Mouse (Mus musculus) adrenal gland, adult (tissue): ENCODE data around the gene Etl4.
"Not testable (repeated sequence)": the region's sequence is repeated elsewhere in the genome, so short reads cannot be mapped to it uniquely, and the experiment has no call there.

ENCODE experiments used
- DNase-seq, 2 experiments: peaks; one replicate each; pipeline ENCODE4 v3.0.0; 2022 to 2023; ENCODE audit warnings: low spot score in 1 of 2; ENCODE audit not compliant: inconsistent age in 2 of 2

The Etl4 gene

DNA sequence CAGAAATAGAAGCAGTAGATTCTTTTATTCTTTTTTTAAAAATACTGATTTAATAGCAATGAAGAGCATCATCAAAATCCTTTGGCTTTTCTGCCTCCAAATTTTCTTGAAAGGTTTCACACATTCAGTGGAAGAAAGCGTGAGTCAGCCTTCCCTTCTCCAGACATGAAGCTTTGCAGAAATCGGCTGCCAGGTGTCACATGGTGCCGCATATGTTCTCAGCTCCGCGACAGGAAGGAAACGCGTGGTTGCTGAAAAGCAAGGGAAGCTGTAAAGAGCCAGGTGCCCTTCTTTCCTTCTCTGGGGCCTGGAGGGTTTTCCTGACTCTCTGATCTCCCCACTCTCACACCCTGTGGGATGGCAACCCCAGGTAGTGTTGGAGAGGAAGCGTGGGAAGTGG lies 383.8 kb downstream of the Etl4 start:
- no peak for DNase-seq

DNA sequence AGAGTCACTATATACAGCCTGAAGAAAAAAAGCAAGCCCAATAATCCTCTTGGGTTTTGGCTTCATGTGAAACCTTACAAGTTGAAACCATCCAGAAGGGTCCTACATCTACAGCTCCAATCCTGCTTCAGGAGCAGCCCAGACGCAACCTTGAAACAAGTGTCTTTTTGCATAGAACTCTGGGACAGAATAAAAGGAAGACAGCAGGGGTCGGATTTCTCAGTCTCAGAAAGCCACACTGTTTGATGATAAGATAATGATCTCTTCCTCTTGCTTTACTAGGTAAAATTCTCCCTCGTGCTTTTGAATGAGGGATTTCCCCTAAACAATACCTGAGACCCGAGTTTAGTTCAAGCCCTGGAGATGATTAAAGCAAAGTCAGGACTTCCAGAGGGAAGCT lies 385.0 kb downstream of the Etl4 start:
- no peak for DNase-seq

DNA sequence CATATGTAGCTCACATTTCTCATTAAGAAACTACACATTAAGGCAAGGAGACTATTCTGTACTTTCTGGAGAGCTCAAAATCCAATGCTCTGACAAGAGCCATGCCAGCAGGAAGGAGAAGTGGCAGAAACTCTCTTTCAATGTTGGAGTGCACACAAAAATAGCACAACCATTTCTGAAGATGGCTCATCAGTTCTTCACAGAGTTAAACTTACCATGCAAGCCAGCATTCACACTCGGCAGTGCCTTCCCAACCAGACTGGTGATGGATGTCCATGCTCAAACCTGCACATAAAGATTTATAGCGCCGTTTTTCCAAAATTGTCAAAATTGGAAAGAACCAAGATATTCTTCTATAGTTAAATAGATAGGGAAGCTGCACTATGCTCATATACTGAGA lies 392.9 kb downstream of the Etl4 start:
- no peak for DNase-seq

DNA sequence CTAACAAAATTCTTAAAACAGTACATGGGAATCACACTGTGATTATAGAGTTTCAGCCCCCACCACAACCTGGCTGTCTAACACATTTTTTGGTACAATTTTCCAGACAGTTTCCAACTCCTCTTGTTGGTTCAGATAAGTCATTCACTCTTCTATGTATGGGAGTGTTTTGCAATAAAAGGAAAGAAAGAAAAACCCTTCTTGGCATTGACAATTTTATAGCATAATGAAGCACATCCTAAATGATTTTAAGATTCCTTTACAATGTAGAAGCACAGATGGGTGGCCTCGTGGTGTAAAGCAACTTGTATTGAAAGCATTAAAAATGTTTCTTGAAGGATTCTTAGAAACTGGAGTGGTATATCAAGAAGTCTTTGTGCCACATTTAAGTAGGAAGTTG lies 415.4 kb downstream of the Etl4 start:
- DNase-seq, result no peak

DNA sequence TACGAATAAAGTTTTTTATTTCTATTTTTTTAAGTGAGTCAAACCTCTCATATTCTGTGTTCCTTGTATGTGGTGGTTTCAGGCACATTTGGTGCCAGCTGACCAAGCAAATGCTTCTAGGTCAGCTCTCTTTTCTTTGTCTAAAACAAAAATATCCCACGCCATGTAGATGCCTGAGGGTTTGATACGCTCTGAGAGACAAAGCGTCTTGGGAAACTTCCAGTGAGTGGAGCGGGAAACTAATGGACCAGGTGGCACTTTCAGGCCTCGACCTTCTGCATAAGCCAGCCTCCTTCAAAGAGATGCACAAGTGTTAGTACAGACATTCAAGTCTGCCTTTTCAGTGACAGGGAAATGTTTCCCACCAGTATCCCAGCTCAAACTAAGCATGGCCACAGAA lies 426.6 kb downstream of the Etl4 start:
- DNase-seq, result no peak

DNA sequence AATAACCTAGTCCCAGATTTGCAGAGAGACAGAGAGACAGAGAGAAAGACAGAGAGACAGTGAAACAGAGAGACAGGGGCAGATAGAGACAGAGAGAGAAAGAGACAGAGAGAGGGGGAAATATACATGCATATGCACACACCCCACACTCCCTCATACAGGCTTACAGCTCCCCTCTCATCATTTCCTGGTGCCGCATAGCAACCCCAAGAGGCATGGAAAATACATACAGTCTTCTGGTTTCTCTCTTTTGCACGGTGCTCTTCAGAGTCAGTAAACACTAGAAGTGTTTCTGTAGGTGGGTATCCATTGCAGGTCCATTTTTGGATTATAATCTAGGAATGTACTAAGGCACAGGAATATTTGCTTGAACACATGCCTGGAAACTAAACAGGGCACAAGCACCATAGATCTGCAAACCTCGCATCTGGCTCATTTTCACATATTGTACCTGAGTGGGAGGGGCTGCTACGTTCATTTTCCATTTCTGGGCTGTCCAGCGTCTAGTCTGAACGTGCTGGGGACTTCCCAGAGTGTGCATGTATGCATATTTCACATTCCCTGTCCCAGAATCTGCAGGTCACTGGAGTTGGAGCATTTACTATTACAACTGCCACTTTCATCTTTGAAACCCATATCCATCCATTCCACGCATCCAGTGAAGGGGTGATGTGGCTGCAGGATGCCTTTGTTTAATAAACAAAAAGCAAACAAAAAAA lies 429.6 kb downstream of the Etl4 start:
- DNase-seq, result no peak

DNA sequence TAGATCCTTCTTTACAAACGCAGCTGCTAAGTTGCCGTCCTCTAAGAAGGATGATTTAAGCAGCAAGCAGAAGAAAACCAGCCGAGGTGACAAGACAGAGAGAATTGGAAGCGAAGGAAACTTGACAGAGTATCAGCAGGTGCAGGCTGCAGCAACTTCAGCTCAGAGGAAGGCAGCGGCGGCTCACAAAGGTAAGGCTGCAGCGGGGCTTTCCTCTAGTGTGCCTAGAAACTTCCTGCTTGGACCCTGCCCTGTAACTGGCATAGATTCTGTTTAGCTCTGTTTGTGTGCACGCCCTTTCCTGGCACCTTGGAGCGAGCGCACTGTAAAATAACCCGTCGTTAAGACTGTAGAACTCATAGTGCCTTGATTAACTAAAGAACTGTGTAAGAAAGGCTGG lies 430.3 kb downstream of the Etl4 start:
- no peak for DNase-seq

DNA sequence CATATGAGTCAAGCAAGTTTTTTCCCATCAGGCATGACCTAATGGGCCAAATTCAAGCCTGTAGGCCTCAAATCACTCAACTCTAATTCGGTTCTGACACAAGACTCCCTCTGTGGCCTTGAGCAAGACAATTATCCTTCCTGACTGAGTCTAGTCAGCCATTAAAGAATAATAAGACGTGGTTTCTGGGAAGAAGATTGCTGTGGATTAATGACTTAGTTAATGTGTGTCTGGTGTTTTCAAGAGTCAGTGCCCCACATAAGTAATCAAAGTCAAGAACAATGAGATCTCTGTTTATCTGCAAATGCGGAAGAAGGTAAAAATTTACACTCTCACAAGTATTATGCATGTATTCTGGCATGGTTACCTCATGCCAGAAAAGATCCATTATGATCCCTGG lies 437.3 kb downstream of the Etl4 start:
- no peak for DNase-seq

DNA sequence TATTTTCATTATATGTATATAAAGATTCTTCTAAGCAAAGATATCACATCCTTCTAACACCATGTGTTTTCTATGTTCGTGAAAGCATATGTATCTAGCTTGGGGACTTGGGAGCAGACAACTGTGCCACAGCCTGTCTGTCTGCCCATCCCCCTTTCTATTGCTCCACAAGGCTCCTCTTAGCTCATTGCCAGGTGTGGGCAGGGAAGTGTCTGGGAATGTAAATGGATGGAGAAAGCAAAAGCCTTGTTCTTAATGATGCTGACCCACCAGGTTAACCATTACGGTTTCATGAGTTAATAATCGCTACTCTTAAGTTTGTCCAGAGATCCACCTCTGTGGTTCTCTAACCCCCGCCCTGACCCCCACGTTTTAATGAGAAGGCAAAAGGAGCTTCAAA lies 439.7 kb downstream of the Etl4 start:
- no peak for DNase-seq

DNA sequence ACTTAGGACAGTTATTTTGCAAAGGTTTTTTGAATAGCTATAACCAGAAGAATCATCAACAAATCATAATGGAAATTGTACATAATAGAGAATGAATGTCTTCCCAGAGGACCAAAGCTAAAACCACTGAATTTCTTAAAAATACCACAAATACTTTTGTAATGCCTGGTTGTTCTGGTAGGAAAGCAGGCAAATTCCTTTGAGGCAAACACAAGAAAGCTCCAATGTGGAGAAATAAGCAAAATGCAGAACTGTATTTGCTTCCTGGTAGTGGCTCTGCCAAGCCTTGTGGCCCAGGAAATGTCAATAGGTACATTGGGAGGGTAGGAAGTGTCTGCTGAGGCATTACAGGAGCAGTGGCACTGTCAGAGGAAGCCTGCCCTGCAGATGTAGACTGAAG lies 443.2 kb downstream of the Etl4 start:
- DNase-seq, result no peak

DNA sequence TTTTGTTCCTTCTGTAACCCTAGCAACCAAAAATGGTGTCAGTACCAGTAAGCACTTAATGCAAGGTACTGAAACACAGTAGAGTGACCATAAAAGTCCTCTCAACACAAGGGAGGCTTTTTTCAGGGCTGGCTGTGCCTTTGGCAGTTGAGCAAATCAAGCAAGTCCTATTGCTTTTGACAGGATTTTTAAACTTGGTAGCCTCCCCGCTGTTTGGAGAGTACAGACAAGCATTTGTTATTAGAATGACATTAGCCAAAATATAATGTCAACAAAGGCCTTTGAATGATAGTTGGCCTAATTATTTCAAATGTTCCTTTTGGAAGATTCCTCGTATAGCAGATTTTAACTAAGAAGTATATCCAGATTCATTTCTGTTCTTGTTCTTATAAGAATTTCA lies 467.4 kb downstream of the Etl4 start:
- DNase-seq, result no peak

DNA sequence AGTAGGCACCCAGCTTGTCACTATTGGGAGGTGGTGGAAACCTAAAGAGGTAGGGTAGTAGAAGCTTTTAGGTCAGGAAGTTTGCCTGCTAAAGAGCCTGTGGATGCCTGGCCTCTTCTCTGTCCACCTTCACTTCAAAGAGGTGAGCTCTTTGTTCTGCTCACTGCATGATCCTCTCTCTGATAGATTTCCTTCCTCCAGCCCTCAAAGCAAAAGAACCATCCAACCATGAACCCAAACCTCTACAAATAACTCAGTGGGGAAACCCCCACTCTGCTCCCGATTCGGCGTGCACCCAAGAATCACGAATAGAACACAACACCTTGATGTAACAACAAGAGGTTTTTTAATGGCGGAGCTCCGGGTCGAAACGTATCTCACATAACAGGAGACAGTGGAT lies 471.3 kb downstream of the Etl4 start:
- DNase-seq, result not testable (repeated sequence)

DNA sequence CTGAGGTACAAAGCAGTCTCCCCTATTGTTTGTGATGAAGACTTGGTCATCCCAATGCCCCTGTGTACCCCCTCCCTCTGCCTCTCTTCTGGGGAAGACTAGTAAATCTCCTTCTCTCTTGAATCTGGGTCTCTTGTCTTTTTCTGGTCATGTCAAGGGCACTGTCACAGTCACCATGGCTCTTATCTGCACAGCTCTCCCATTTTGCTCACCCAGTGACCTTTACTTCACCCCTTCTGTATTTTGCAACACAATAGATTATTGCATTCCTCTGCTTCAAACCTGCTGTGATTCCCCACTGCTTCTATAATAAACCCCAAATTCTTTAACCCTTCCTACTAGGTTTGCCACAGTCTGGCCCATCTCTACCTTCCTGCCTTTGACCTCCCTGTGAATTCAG lies 484.5 kb downstream of the Etl4 start:
- DNase-seq, result peak in 1 of 2 experiments; percentile 68

DNA sequence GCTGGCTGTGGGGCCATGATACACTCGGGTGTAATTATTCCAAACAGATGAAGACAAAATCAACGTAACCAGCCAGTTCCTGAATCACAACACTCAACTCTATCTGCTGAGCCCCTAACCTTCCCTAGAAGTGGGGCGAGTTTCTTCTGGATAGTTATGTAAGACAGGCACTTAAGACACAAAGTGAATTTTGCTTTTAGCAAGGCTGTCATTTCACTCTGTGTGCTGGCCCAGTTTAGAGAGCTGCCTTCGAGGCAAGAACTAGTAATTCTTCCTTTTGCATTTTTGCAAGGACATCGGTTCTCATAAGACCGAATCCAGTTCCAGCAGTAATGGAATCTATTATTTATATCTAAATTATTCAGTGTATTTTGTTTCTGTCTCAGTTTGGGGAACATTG lies 487.4 kb downstream of the Etl4 start:
- no peak for DNase-seq

DNA sequence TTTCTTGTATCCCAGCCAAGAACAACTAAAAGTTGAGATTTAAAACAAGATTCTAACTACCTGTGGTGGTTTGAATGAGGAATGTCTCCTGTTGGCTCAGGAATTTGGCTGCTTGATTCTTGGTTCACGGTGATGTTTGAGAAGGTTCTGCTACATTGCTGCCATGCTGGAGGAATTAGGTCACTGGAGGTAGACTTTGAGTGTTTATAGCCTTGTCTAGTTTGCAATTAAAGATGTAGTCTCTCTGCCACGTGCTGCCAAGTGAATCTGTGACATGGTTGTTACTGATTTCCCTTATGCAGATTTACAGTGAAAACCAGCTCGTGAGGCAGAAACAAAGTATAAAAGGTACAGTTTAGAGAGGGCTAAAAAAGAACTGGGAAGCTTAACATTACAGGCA lies 491.0 kb downstream of the Etl4 start:
- DNase-seq, result no peak

DNA sequence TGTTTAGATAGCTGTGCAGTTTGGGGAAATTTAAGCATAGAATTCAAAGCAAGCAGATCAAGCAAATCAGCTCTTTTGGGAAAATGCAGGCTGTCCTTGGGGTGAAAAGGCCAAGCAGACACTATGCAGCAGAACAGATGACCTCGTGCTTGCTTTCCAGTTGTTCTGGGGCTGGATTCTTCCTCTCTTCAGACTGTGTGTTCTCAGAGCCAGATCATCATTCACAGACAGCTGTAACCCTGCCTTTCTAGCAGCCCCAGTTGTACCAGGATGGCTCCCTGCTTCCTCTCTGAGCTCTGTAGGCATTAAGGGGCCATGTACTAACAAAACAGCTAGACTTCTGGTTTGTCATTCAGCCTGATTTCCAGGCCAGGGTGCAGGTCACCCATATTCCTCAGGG lies 494.8 kb downstream of the Etl4 start:
- peak in 1 of 2 experiments; percentile 23 for DNase-seq

DNA sequence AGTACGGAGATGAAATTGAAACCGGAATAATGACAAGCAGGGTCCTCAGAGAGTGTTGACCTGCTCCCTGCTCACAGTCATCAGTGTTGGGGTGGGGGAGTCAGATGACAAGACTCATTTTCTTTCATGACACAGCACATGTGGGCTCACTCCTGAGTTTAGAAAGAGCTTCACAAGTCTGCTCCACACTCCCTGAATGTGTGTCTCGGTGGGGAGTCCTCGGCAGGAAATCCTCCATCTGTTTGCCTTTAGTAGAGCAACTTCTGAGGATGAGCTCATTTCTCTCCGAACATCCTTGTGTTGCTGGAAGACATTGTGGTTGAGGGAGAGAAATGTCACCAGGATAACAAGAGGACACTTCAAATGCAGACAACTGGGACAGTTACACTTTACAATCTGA lies 497.5 kb downstream of the Etl4 start:
- no peak for DNase-seq

DNA sequence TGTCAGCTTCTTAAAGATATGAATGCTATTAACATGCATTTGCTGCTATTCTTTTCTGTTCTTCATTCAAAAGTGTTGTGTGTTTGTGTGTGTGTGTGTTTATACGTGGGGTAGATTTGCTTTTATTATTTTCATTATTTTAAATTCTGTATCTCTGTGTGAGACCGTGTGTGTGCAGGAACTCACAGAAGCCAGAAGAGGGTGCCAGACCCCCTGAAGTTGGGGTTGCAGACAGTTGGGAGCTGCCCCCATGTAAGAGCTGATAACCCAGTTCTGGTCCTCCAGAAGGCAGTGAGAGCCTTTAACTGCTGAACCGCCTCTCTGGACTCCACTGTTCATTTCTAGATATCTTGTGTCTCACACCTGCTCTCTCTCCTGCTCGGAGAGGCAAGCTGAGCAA lies 505.3 kb downstream of the Etl4 start:
- DNase-seq, result no peak

DNA sequence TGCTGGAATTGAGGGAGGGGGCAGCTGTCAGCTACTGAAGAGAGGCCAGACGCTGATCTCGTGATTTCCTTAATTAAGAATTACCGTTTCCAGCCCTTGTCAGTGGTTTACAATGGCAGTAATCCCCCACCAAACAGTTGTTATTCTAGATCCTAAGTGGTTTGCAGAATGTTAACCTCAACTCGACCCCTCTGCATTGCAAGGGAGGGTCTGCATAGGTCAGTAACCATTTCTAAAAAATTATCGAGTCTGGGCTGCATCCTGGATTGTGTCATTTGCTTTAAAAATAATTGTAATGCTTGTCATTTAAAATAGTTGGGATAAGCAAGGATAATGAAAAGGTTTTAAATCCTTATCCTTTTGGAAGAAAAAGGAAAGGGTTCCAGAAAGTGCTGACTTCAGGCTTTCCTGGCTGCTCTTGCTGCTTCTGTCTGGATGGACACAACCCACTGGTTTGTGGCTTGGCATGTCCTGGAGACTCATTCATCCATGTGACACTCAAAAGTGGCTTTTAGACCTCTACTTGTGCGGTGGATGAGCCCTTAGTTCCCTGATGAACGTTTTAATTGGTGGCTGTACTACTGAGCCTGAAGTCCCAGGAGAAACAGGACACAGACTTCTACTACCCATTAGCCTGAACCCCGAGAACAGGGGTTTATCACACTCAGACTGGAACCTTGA lies 507.5 kb downstream of the Etl4 start:
- DNase-seq, result no peak

DNA sequence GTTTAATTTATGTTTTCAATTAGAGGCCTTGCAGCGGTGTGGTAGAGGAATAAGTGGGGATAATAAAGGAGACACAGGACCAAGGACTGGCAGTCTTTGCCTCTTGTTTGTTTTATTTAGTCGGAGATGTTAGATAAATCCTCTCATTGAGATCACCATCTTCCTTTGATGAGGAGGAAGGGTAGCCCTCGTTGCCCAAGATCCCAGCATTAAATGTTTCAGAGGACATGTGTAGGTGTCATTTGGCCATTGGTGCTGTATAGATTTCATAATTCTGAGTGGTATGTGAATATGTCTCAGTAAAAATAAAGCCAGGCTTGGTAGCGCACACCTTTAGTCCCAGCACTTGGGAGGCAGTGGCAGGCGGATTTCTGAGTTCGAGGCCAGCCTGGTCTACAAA lies 508.4 kb downstream of the Etl4 start:
- no peak for DNase-seq

DNA sequence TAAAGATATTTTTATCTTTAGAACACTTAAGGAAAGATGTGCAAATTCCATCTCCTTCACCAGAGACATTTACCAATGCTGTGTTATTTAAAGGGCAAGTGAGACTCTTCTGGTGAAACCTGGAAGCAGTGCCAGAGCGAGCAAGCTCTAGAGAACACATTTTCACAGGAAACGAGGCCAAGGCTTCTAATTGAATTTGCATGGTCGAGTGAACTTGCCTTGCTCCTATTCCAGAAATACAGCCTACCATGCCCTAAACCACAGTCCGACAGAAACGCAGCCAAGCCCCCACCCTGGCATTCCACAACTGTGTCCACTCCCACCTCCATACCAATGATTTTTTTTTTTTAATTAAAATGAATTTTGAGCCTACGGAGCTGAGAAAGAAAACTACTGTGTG lies 510.4 kb downstream of the Etl4 start:
- no peak for DNase-seq

DNA sequence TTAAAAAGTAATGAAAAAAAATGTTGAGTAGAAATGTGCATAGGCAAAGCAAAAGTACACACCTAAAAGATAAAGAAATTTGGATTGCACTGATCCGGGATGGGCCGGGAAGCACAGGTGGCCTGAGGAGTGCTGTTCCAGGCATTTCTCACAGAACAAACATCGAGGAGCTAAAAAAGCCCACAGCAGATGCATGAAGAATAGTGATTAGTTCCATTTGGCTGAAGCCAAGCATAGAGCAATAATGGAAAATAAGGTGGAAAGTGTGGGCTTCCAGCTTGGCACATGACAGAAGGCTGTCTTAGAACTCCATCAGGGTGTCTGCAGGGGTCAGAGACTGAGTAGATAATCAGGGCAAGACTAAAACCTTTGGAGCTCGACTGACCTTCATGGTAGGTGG lies 512.7 kb downstream of the Etl4 start:
- DNase-seq, result no peak

DNA sequence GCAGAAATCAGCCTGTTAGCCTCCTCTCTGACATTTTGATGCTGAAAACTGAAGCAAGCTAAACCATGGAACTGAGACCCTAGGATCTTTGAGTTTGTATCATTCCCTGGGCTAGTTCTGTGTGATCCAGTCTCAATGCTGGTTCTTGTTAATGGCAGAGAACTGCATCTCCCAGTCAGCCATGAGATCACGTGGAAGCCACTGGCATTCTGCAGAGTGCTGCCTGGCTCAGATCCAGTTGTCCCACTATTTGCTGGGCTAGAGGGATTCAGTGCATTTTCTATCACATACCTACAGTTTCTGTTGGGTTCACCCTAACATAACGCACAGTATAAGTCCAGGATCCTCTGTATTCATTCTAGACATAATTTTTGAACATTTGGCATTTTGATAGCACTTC lies 524.1 kb downstream of the Etl4 start:
- DNase-seq, result no peak
